In genomic region chr15:103472265-103472664, GRCm38 (mm10) we compare ENCODE assay signal across 22 mouse cellular contexts. TPM values are rescaled to one million over a fixed set of nuclear protein-coding genes. Genes with fewer than 3 reads are reported as not detected.
"Had no signal": no experiment of that assay in that cellular context is flagged by ENCODE, and none has a peak within 500 bp of the region (broad histone marks: within the 10 kb centered on the region; RNA-seq: fewer than 3 reads in every experiment).

No protein-coding gene starts in this region.

- DNase-seq: liver, postnatal 0 days; lung, adult 2 months; lung, postnatal 14 days; lung, postnatal 36 days; right cerebral cortex, postnatal 14 days; thymus, adult 2 months; thymus, postnatal 25 days; thymus, postnatal 4 days had no signal

- H3K9ac ChIP-seq: liver, postnatal 0 days; lung, embryonic 15.5 days; midbrain, embryonic 13.5 days; midbrain, embryonic 15.5 days; neural tube, embryonic 12.5 days; stomach, embryonic 15.5 days had no signal

- H3K4me1 ChIP-seq: lung, embryonic 15.5 days; midbrain, embryonic 13.5 days; midbrain, embryonic 15.5 days; neural tube, embryonic 12.5 days; stomach, embryonic 15.5 days had no signal

- H3K4me3 ChIP-seq: lung, embryonic 15.5 days; megakaryocyte, embryonic 14.5 days; midbrain, embryonic 13.5 days; midbrain, embryonic 15.5 days; neural tube, embryonic 12.5 days; stomach, embryonic 15.5 days had no signal

- H3K27me3 ChIP-seq: lung, embryonic 15.5 days; megakaryocyte, embryonic 14.5 days; midbrain, embryonic 13.5 days; midbrain, embryonic 15.5 days; neural tube, embryonic 12.5 days; stomach, embryonic 15.5 days had no signal

- H3K36me3 ChIP-seq: lung, embryonic 15.5 days; midbrain, embryonic 13.5 days; midbrain, embryonic 15.5 days; neural tube, embryonic 12.5 days; stomach, embryonic 15.5 days had no signal

- ATAC-seq: liver, postnatal 0 days; lung, postnatal 0 days; midbrain, embryonic 13.5 days; midbrain, embryonic 15.5 days had no signal

- H3K4me2 ChIP-seq: lung, embryonic 15.5 days; midbrain, embryonic 11.5 days; midbrain, embryonic 13.5 days; midbrain, embryonic 15.5 days; neural tube, embryonic 12.5 days; stomach, embryonic 15.5 days had no signal

- H3K27ac ChIP-seq: lung, embryonic 15.5 days; midbrain, embryonic 13.5 days; midbrain, embryonic 15.5 days; neural tube, embryonic 12.5 days; stomach, embryonic 15.5 days; stomach, postnatal 0 days had no signal

- H3K9me3 ChIP-seq: lung, embryonic 15.5 days; megakaryocyte, embryonic 14.5 days; midbrain, embryonic 13.5 days; midbrain, embryonic 15.5 days; neural tube, embryonic 12.5 days; stomach, embryonic 15.5 days had no signal

RNA-seq across cellular contexts. Expression of gene Gtsf2, which starts 24.0 kb away (rescaled TPM):
- polyA plus RNA-seq: liver, postnatal 0 days; lung, adult 2 months; lung, embryonic 15.5 days; lung, postnatal 0 days; macrophage; midbrain, embryonic 11.5 days; midbrain, embryonic 13.5 days; midbrain, embryonic 15.5 days; midbrain, postnatal 0 days; neural tube, embryonic 12.5 days; neural tube, embryonic 14.5 days; spleen, adult 2 months; stomach, embryonic 15.5 days; stomach, postnatal 0 days; thymus, adult 2 months; urinary bladder, adult 2 months had no signal

RNA-seq across cellular contexts. Expression of gene Gtsf1, which starts 42.0 kb away (rescaled TPM):
- polyA plus RNA-seq: liver, postnatal 0 days; lung, adult 2 months; lung, postnatal 0 days; macrophage; midbrain, embryonic 11.5 days; midbrain, embryonic 13.5 days; midbrain, embryonic 15.5 days; midbrain, postnatal 0 days; neural tube, embryonic 12.5 days; neural tube, embryonic 14.5 days; spleen, adult 2 months; stomach, embryonic 15.5 days; stomach, postnatal 0 days; thymus, adult 2 months had no signal
